Mouse (Mus musculus): ENCODE measurements around the gene Rint1.

Gene Rint1

GRCm38 (mm10) chr5:23864054-23864965, 76.8 kb downstream of the Rint1 start:
- no peak for DNase-seq (ENCODE audit: low read depth, low spot score)

GRCm38 (mm10) chr5:23865941-23866340, 78.4 kb downstream of the Rint1 start:
- DNase-seq (ENCODE audit: low read depth, low spot score), result no peak

All from 3T3-L1 (cell line).